Mouse (Mus musculus): ENCODE results near the gene Hist1h2bg. TPM values are rescaled to one million over a fixed set of nuclear protein-coding genes. Genes with fewer than 3 reads are reported as not detected.

Gene Hist1h2bg
- total RNA-seq, 2 experiments from 2014 or later, result 54.4 to 56.8 TPM

- no peak for DNase-seq (ENCODE audit: low spot score in 2 of 2)
These were observed 40.4 kb downstream of the Hist1h2bg start for GRCm38 (mm10) chr13:23611638-23612037.

GRCm38 (mm10) chr13:23620056-23620732 is 49.0 kb downstream of the Hist1h2bg start:
- DNase-seq (ENCODE audit: low spot score in 2 of 2), result no peak

DNA sequence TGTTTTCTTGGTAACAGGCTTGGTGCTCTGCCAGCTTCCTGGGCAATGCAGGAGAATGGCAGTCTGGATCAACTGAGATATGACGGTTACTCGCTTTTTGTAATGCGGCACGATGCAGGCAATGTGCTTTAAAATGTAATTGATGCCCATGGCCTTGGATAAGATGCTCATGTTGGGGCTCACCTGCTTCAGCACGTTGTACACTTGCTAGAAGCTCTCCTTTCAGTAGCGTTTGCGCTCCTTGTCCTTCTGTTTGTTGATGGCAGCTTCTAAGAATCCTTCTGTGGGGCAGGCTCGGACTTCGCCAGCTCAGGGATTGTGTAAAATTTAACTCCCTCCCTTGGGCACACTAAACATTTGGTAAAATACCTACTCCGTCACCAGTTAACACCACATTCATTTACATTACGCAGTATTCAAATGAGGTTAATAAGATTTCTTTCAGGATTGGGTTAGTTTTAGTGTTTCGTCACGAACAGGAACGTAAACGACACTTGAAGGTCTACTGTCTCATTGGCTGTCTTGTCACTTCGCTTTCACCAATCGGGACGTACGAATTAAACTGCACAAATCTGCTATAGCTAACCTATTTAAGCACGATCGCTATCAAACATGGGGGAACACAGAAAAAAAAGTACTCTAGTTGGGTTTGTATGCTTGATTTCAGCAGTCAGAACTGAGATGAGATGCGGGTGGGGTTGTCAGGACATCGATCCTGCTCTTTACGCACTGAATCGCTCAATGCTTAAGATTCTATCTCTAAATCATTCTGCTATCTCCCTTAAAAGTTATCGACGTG is 49.7 kb downstream of the Hist1h2bg start, which contains the start of gene Hist1h2be:
Gene Hist1h2be, minus strand, starts transcription at position 392 of the 799 bp plus-strand sequence.
- peak; percentile 46 to 51 for DNase-seq (ENCODE audit: low spot score in 2 of 2)

Small RNA genes within 50 kb of the gene (microRNA-seq; reads per million reads assigned to microRNA genes)
- gene Gm44297 (ENCODE audit: borderline number of aligned reads in 2 of 2) (0 reads per million in 2 experiments), gene Gm44359 (ENCODE audit: borderline number of aligned reads in 2 of 2) (0 reads per million in 2 experiments), gene Gm44394 (ENCODE audit: borderline number of aligned reads in 2 of 2) (0 reads per million in 2 experiments)

Other genes with a start within 250 kb of the Hist1h2bg start
- gene Zfp322a, start 202.2 kb upstream of the Hist1h2bg start, total RNA-seq (2021), result 10 to 100 TPM; 15.0 to 18.5 TPM
- gene Abt1, start 147.5 kb upstream of the Hist1h2bg start, total RNA-seq (2021), result 1 to 10 TPM; 7.9 to 8.4 TPM
- gene Btn1a1, start 105.5 kb upstream of the Hist1h2bg start, total RNA-seq (2021), result under 1 TPM in 1 of 2 experiments, not detected in 1; 0.10 TPM
- gene Btn2a2, start 82.5 kb upstream of the Hist1h2bg start, total RNA-seq (2021), result not detected
- gene Hist1h4h, start 40.3 kb upstream of the Hist1h2bg start, total RNA-seq (2021), result 100 to 1,000 TPM; 400 to 445 TPM
- 10 to 100 TPM in 1 of 2 experiments, 1 to 10 TPM in 1; 8.5 to 12.6 TPM for gene Hist1h2af, start 37.5 kb upstream of the Hist1h2bg start, total RNA-seq (2021)
- gene Hist1h3g, start 36.0 kb upstream of the Hist1h2bg start, total RNA-seq (2021), result 1 to 10 TPM; 3.8 to 4.7 TPM
- gene Hist1h2bh, start 28.0 kb upstream of the Hist1h2bg start, total RNA-seq (2021), result 1 to 10 TPM; 1.8 to 2.2 TPM
- gene Hist1h3f, start 27.3 kb upstream of the Hist1h2bg start, total RNA-seq (2021), result 10 to 100 TPM; 12.6 to 12.7 TPM
- gene Hist1h4f, start 19.7 kb upstream of the Hist1h2bg start, total RNA-seq (2021), result 10 to 100 TPM; 32.5 to 41.1 TPM
- gene Hist1h1d, start 18.1 kb upstream of the Hist1h2bg start, total RNA-seq (2021), result 1 to 10 TPM; 1.5 to 1.6 TPM
- gene Hist1h3e, start 9.0 kb upstream of the Hist1h2bg start, total RNA-seq (2021), result 10 to 100 TPM; 31.7 to 35.9 TPM
- gene Hist1h2ae, start 176 bp upstream of the Hist1h2bg start, total RNA-seq (2021), result 1 to 10 TPM; 2.9 to 3.8 TPM
- gene Hist1h2bf, start 2.8 kb downstream of the Hist1h2bg start, total RNA-seq (2021), result 10 to 100 TPM; 15.9 to 21.9 TPM
- gene Hist1h2ad, start 3.0 kb downstream of the Hist1h2bg start, total RNA-seq (2021), result 1 to 10 TPM; 5.6 to 6.1 TPM
- gene Hist1h3d, start 4.4 kb downstream of the Hist1h2bg start, total RNA-seq (2021), result 1 to 10 TPM; 3.2 to 3.9 TPM
- gene Hist1h4d, start 10.2 kb downstream of the Hist1h2bg start, total RNA-seq (2021), result 100 to 1,000 TPM; 125 to 153 TPM
- 10 to 100 TPM in 1 of 2 experiments, 1 to 10 TPM in 1; 9.3 to 13.3 TPM for gene Hist1h2be, start 49.7 kb downstream of the Hist1h2bg start, total RNA-seq (2021)
- gene Hist1h1e, start 51.2 kb downstream of the Hist1h2bg start, total RNA-seq (2021), result 10 to 100 TPM; 33.6 to 39.8 TPM
- 1 to 10 TPM; 2.0 to 2.2 TPM for gene Hist1h2ac, start 112.6 kb downstream of the Hist1h2bg start, total RNA-seq (2021)
- 100 to 1,000 TPM; 115 to 172 TPM for gene Hist1h2bc, start 112.8 kb downstream of the Hist1h2bg start, total RNA-seq (2021)
- not detected for gene Hist1h1t, start 124.4 kb downstream of the Hist1h2bg start, total RNA-seq (2021)
- 10 to 100 TPM; 79.0 to 94.6 TPM for gene Hist1h4c, start 127.1 kb downstream of the Hist1h2bg start, total RNA-seq (2021)
- 10 to 100 TPM; 33.3 to 45.6 TPM for gene Hfe, start 139.5 kb downstream of the Hist1h2bg start, total RNA-seq (2021)
- gene Hist1h1c, start 167.4 kb downstream of the Hist1h2bg start, total RNA-seq (2021), result 100 to 1,000 TPM; 157 to 187 TPM
- 1 to 10 TPM; 4.6 to 5.4 TPM for gene Hist1h3c, start 174.2 kb downstream of the Hist1h2bg start, total RNA-seq (2021)
- 10 to 100 TPM; 16.2 to 17.9 TPM for gene Hist1h2bb, start 175.3 kb downstream of the Hist1h2bg start, total RNA-seq (2021)
- 10 to 100 TPM; 19.4 to 19.5 TPM for gene Hist1h2ab, start 179.7 kb downstream of the Hist1h2bg start, total RNA-seq (2021)
- gene Hist1h3b, start 180.9 kb downstream of the Hist1h2bg start, total RNA-seq (2021), result 10 to 100 TPM; 16.4 to 23.4 TPM
- gene Hist1h4b, start 185.6 kb downstream of the Hist1h2bg start, total RNA-seq (2021), result 10 to 100 TPM; 61.2 to 90.4 TPM
- gene Hist1h4a, start 189.8 kb downstream of the Hist1h2bg start, total RNA-seq (2021), result 10 to 100 TPM; 21.6 to 23.4 TPM
- 10 to 100 TPM; 18.1 to 28.1 TPM for gene Hist1h3a, start 191.0 kb downstream of the Hist1h2bg start, total RNA-seq (2021)
- gene Hist1h1a, start 192.3 kb downstream of the Hist1h2bg start, total RNA-seq (2021), result 10 to 100 TPM in 1 of 2 experiments, 1 to 10 TPM in 1; 7.1 to 14.2 TPM
- not detected for gene Trim38, start 198.5 kb downstream of the Hist1h2bg start, total RNA-seq (2021)
- not detected for gene Slc17a2, start 235.6 kb downstream of the Hist1h2bg start, total RNA-seq (2021)